Mouse (Mus musculus) gastrocnemius, adult 8-10 months (tissue): Measurements from ENCODE around the gene Scg5. TPM values are rescaled to one million over a fixed set of nuclear protein-coding genes. Genes with fewer than 3 reads are reported as not detected.

Experiments used
- DNase-seq, 2 experiments: peaks; one replicate each; pipeline ENCODE4 v3.0.0; 2022; ENCODE audit warnings: low spot score in 2 of 2
- total RNA-seq, 4 experiments: library from RNA; stranded (reverse); gene quantifications; 2 replicates each; pipeline ENCODE4 v1.2.4; 2022

Gene Scg5
- total RNA-seq, 4 experiments from 2014 or later = 0.27 to 0.59 TPM; not detected in 2

DNA sequence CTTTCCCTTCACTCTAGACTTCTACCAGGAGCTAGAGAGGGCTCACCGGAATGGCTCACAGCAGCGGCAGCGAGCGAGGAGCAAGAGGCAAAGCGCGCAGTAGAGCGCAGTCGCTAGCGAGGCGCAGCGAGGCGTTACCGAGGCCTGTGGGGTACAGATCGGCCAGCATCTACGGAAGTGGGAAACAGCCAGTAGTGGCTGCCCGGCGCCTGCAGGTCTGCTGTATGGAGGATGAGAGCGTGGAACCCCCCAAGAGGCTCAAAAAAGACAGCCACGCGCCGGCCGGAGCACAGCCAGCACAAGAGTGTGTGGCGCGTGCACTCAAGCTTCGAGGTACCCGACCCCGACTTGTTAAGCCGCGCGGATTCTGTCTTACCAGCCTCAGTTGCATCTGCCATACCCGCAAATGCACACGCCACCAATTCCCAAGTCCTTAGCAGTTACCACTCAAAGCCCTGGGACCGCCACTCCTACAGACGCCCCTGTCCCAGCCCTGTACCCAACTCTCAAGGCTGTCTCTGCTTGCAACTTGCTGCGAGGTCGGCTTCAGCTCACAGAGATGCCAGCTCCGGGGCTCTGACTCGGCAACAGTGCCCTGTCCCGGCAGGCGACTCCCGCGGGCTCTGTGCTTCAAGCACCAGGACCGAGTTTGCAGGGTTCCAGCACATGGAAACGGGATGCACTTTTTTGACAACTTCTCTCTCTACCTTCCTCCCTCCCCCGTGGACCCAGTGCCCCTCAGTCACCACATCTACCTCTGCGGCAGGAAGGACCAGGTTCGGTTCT lies 71.2 kb downstream of the Scg5 start:
- no peak for DNase-seq

DNA sequence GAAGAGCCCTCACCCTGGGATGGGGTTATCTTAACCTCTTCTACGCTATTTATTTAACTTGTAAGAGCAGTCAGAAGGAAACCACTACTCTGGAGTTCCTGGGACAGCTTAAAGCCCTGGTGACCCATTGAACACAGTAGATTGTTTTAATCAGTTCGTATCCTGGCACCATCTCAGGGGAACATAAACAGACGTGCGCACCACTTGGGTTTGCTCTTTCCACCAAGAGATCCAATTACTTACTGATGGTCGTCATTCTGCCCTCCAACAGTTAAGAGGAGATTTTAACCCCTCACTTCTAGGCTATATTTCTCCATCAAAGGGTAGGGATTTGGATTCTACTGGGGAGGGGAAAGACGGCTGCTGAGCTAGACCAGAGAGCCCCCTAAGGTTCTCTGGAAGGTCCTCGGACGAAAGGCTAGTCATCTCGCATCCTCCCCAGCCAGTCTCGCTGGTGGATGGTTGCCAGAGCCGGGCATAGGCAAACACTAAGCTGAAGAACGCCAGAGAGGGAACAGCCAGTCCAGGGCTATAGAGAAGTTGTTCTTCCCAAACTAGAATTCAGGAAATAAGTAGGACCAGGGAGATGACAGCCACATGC lies 71.9 kb downstream of the Scg5 start:
- no peak for DNase-seq

DNA sequence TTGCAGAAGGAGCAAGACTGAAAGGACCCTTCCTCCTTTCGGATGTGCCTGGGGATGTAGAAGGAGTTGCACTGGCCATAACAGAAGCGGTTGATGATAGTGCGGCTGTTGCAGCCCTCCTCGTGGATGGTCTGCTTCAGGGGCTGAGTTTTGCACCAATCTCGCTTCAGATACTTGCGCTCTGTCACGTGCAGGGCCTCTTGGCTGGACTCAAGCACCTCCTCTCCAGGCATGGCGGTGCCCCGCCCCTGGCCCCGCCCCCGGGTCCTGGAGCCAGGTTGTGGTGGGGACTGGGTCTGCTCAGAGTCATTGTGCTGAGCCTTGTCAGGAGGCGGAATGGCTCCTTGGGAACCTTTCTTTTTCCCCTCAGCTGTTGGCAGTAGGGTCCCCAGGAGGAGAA lies 79.2 kb downstream of the Scg5 start:
- DNase-seq = no peak

DNA sequence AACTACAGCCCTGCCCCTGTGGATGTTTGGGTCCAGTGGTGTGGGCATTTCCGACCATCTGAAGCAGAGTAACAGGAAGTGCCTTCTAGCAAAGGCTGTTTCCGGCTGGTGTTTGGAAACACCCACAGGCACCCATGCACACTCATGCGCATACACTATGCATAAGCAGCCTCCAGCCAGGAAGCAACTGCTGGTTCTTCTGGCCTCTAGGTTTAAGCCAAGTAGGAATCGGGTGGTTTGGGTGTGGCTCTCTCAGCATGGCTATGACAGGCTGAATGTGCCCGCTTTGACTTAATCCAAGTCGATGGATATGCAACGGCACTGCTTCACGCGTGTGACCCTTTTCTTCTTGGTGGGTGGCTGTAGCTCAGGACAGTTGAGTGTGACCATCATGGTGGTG lies 79.6 kb downstream of the Scg5 start:
- no peak for DNase-seq

DNA sequence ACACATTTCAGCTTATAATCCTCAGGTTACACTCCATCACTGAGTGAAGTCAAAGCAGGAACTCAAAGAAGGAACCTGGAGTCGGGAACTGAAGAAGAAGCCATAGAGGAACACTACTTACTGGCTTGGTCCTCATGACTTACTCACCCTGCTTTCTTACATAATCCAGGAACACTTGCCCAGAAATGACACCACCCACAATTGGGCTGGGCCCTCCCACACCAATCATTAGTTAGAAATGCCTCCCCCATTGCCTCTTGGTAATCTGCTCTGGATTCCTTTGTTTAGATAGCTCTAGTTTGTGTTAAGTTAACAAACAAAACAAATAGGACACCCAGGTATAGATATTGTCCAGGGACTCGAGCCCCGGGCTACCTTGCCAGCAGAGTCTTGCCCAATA lies 100.3 kb downstream of the Scg5 start:
- DNase-seq = no peak

Other genes with a start within 250 kb of the Scg5 start
- under 1 TPM in 1 of 4 experiments, not detected in 3; 0.08 TPM for gene Grem1, start 70.5 kb downstream of the Scg5 start, total RNA-seq
- gene Arhgap11a, start 19.5 kb upstream of the Scg5 start, total RNA-seq = 1 to 10 TPM in 2 of 4 experiments, under 1 TPM in 2; 0.65 to 1.2 (median 0.92) TPM
- gene Gjd2, start 184.5 kb upstream of the Scg5 start, total RNA-seq = not detected
- 100 to 1,000 TPM in 1 of 4 experiments, 10 to 100 TPM in 3; 39.7 to 199 (median 83.9) TPM for gene Actc1, start 224.4 kb upstream of the Scg5 start, total RNA-seq